Mouse (Mus musculus): ENCODE measurements at regions not wholly inside any gene's neighbourhood (a gene's known extent, or its start where the extent isn't known, plus 50 kb on each side); places are given as distances from the start of the nearest gene placed in this dataset.
A peak's percentile ranks its signal among the peaks of the same experiment; 100 is the strongest.

- H3K36me3 ChIP-seq (replicated peaks; ENCODE audit: insufficient read depth, low read length): no peaks in the 10 kb centered on the region
- H3K27ac ChIP-seq (ENCODE audit: low read depth): no peak overlapping the region
- 66% methylated on average over 3 of the region's 3 CpGs for WGBS (ENCODE audit: insufficient replicate concordance)
- no peak overlapping the region for H3K9ac ChIP-seq (replicated peaks)
- H3K27me3 ChIP-seq (ENCODE audit: insufficient read depth, low read length): no peaks in the 10 kb centered on the region
- no peak for TF ChIP-seq EP300 (IDR thresholded peaks at IDR 0.05; ENCODE audit: low read depth)
- TF ChIP-seq CTCF (IDR thresholded peaks at IDR 0.05; ENCODE audit: low read depth): no peak
- ATAC-seq (no peak), DNase-seq (no peak)
- H3K4me2 ChIP-seq (ENCODE audit: low read depth, low read length): no peak overlapping the region
- 0 out of 2 replicates have a peak, but pooled peaks cover 3% of the 10 kb centered on the region for H3K4me1 ChIP-seq (ENCODE audit: insufficient read depth)
- no peaks in the 10 kb centered on the region for H3K9me3 ChIP-seq (ENCODE audit: low read length)
- H3K4me3 ChIP-seq (ENCODE audit: low read depth, low read length): no peak overlapping the region
Measured at GRCm38 (mm10) chr13:41541139-41541538, 54.0 kb upstream of the Nedd9 start.

DNA sequence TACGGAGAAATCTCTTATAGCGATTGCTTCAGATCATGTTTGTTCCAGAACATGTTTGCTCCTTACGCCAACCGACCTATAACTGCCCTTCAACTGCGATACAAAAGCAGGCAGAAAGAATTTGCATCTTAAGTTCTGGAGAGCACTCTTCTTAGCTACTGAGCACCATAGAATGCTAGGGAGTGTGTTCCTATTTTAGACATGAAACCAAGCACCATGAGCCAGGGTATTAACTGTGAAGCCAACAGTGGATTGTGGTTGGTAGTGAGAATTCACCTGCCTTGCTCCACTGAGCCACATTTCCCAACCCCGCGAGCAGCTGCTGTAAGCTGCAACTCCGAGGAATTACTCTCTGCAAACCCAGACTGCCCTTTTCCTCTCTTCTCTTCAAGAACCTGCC lies 58.9 kb upstream of the Nedd9 start:
- H3K9me3 ChIP-seq (ENCODE audit: low read length): no peaks in the 10 kb centered on the region
- H3K36me3 ChIP-seq (replicated peaks; ENCODE audit: insufficient read depth, low read length): no peaks in the 10 kb centered on the region
- no peak; the same call in 1 of the 2 replicates for TF ChIP-seq EP300 (IDR thresholded peaks at IDR 0.05; ENCODE audit: low read depth)
- TF ChIP-seq CTCF (IDR thresholded peaks at IDR 0.05; ENCODE audit: low read depth): no peak
- no peak overlapping the region for H3K9ac ChIP-seq (replicated peaks)
- no peak overlapping the region for H3K27ac ChIP-seq (ENCODE audit: low read depth)
- WGBS (ENCODE audit: insufficient replicate concordance): 79% methylated on average over 8 of the region's 8 CpGs
- H3K4me3 ChIP-seq (ENCODE audit: low read depth, low read length): no peak overlapping the region
- H3K27me3 ChIP-seq (ENCODE audit: insufficient read depth, low read length): no peaks in the 10 kb centered on the region
- no peak overlapping the region for H3K4me2 ChIP-seq (ENCODE audit: low read depth, low read length)
- no peak for DNase-seq
- peak; percentile 35; the same call in 1 of the 2 replicates for ATAC-seq
- H3K4me1 ChIP-seq (ENCODE audit: insufficient read depth): peaks cover 11% of the 10 kb centered on the region; the same call in 1 of the 2 replicates

DNA sequence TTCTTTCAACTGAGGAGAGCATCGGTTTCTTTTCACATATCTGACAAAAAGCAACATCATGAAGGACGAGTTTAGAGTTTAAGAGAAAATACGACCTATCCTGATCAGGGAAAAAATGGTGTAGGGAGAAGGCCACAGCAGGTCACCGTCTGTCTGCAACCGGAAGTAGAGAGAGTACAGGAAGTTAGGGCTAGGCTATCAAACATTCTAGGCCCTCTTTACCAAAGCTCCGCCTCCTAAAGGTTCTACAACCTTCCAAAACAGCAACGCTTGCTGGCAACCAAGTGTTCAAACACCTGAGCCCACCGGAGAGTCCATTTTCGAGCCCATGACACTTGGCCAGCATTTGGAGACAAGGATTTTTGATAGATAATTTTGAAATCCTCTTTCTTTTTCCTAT lies 59.2 kb upstream of the Tmem170b start:
- H3K27ac ChIP-seq (ENCODE audit: low read depth): no peak overlapping the region
- WGBS (ENCODE audit: insufficient replicate concordance): 58% methylated on average over 9 of the region's 9 CpGs
- no peaks in the 10 kb centered on the region for H3K9me3 ChIP-seq (ENCODE audit: low read length)
- no peak overlapping the region for H3K4me3 ChIP-seq (ENCODE audit: low read depth, low read length)
- H3K4me2 ChIP-seq (ENCODE audit: low read depth, low read length): no peak overlapping the region
- peaks cover 9% of the 10 kb centered on the region; the same call in 1 of the 2 replicates for H3K4me1 ChIP-seq (ENCODE audit: insufficient read depth)
- no peak overlapping the region for H3K9ac ChIP-seq (replicated peaks)
- ATAC-seq: no peak
- no peak for TF ChIP-seq CTCF (IDR thresholded peaks at IDR 0.05; ENCODE audit: low read depth)
- no peak for TF ChIP-seq EP300 (IDR thresholded peaks at IDR 0.05; ENCODE audit: low read depth)
- no peak for DNase-seq
- H3K27me3 ChIP-seq (ENCODE audit: insufficient read depth, low read length): no peaks in the 10 kb centered on the region
- H3K36me3 ChIP-seq (replicated peaks; ENCODE audit: insufficient read depth, low read length): no peaks in the 10 kb centered on the region

- Histone ChIP-seq H3K27ac (ENCODE audit: low read depth) (no peak overlapping the region), H3K36me3 (replicated peaks; ENCODE audit: insufficient read depth, low read length) (no peaks in the 10 kb centered on the region), H3K4me3 (ENCODE audit: low read depth, low read length) (no peak overlapping the region), H3K9ac (replicated peaks) (no peak overlapping the region), H3K27me3 (ENCODE audit: insufficient read depth, low read length) (no peaks in the 10 kb centered on the region), H3K9me3 (ENCODE audit: low read length) (no peaks in the 10 kb centered on the region), H3K4me2 (ENCODE audit: low read depth, low read length) (no peak overlapping the region), H3K4me1 (ENCODE audit: insufficient read depth) (peaks cover 8% of the 10 kb centered on the region; the same call in 1 of the 2 replicates)
- ATAC-seq (no peak), DNase-seq (no peak)
- 68% methylated on average over 6 of the region's 6 CpGs for WGBS (ENCODE audit: insufficient replicate concordance)
- no peak for TF ChIP-seq EP300 (IDR thresholded peaks at IDR 0.05; ENCODE audit: low read depth)
- TF ChIP-seq CTCF (IDR thresholded peaks at IDR 0.05; ENCODE audit: low read depth): no peak
Measured at GRCm38 (mm10) chr13:41549283-41549682, 56.4 kb upstream of the Tmem170b start.

- DNase-seq: no peak
- Histone ChIP-seq H3K4me3 (ENCODE audit: low read depth, low read length) (no peak overlapping the region), H3K9me3 (ENCODE audit: low read length) (no peaks in the 10 kb centered on the region), H3K4me1 (ENCODE audit: insufficient read depth) (peaks cover 8% of the 10 kb centered on the region; the same call in 1 of the 2 replicates), H3K9ac (replicated peaks) (no peak overlapping the region), H3K36me3 (replicated peaks; ENCODE audit: insufficient read depth, low read length) (no peaks in the 10 kb centered on the region), H3K27me3 (ENCODE audit: insufficient read depth, low read length) (no peaks in the 10 kb centered on the region), H3K27ac (ENCODE audit: low read depth) (no peak overlapping the region), H3K4me2 (ENCODE audit: low read depth, low read length) (peak overlapping the region; percentile 14; the same call in 1 of the 2 replicates)
- WGBS (ENCODE audit: insufficient replicate concordance): 46% methylated on average over 8 of the region's 8 CpGs
- ATAC-seq: peak; percentile 43; the same call in 1 of the 2 replicates
- TF ChIP-seq CTCF (IDR thresholded peaks at IDR 0.05; ENCODE audit: low read depth): no peak
- no peak for TF ChIP-seq EP300 (IDR thresholded peaks at IDR 0.05; ENCODE audit: low read depth)
Measured at GRCm38 (mm10) chr13:41550246-41550900, 55.3 kb upstream of the Tmem170b start.

DNA sequence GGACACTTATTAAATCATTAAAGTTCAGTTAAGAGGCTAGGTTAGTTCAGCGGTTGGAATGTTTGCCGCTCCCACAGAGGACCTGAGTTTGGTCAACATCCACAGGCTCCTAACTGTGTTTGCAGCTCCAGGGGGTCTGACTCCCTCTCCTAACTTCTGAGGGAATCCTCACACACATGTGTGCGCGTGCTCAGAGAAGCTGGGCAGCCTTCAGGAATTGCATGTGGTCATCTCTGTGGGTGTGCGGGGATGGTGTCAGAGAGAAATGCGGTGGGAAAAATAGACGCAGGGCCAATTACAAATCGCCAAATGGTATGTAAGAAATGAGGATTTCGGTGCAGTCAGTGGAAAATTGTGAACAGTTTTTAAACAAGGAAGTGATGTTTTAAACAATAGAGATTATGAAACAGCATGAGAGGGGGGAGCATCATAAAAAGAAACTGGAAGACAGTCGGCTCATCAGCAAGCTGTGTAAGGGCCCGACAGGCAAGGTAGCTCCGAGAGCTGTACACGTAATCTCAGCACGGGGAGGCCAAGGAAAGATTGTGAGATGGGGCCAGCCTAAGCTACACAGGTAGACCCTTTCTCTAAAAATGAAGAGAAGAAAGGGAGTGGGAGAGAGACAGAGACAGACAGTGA lies 53.9 kb upstream of the Tmem170b start:
- H3K27ac ChIP-seq (ENCODE audit: low read depth): peak overlapping the region; percentile 25; the same call in 1 of the 2 replicates
- no peak overlapping the region for H3K4me3 ChIP-seq (ENCODE audit: low read depth, low read length)
- no peaks in the 10 kb centered on the region for H3K9me3 ChIP-seq (ENCODE audit: low read length)
- no peaks in the 10 kb centered on the region for H3K36me3 ChIP-seq (replicated peaks; ENCODE audit: insufficient read depth, low read length)
- H3K4me1 ChIP-seq (ENCODE audit: insufficient read depth): peaks cover 8% of the 10 kb centered on the region; the same call in 1 of the 2 replicates
- TF ChIP-seq CTCF (IDR thresholded peaks at IDR 0.05; ENCODE audit: low read depth) (no peak), EP300 (IDR thresholded peaks at IDR 0.05; ENCODE audit: low read depth) (no peak)
- no peak overlapping the region for H3K9ac ChIP-seq (replicated peaks)
- ATAC-seq (no peak), DNase-seq (no peak)
- H3K27me3 ChIP-seq (ENCODE audit: insufficient read depth, low read length): no peaks in the 10 kb centered on the region
- 74% methylated on average over 14 of the region's 14 CpGs for WGBS (ENCODE audit: insufficient replicate concordance)
- H3K4me2 ChIP-seq (ENCODE audit: low read depth, low read length): no peak overlapping the region
